Mouse (Mus musculus): ENCODE results near the gene Ccdc171.

- TF ChIP-seq ZC3H11A (IDR thresholded peaks at IDR 0.05; ENCODE audit: borderline replicate concordance, low read depth, low read length) (no peak), HCFC1 (IDR thresholded peaks at IDR 0.05; ENCODE audit: borderline replicate concordance, insufficient read depth, low read length) (no peak), MAFK (IDR thresholded peaks at IDR 0.05; ENCODE audit: insufficient read depth, low read depth, low read length) (no peak), ZNF384 (IDR thresholded peaks at IDR 0.05; ENCODE audit: low read depth, low read length) (no peak), CHD2 (IDR thresholded peaks at IDR 0.05; ENCODE audit: low read depth, low read length) (no peak)
Measured at GRCm38 (mm10) chr4:83567190-83568113, 42.1 kb downstream of the Ccdc171 start.
